Mouse (Mus musculus) cerebral cortex, adult 2 months (tissue): ENCODE results near the gene Tent5c.

Experiments used
- WGBS: fragments of 180-500 bp; shearing (Covaris S2); methylation state at CpG from one replicate; pipeline ENCODE4 v1.1.7; 2018; 5-methylcytosine and 5-hydroxymethylcytosine counted together

Gene Tent5c

DNA sequence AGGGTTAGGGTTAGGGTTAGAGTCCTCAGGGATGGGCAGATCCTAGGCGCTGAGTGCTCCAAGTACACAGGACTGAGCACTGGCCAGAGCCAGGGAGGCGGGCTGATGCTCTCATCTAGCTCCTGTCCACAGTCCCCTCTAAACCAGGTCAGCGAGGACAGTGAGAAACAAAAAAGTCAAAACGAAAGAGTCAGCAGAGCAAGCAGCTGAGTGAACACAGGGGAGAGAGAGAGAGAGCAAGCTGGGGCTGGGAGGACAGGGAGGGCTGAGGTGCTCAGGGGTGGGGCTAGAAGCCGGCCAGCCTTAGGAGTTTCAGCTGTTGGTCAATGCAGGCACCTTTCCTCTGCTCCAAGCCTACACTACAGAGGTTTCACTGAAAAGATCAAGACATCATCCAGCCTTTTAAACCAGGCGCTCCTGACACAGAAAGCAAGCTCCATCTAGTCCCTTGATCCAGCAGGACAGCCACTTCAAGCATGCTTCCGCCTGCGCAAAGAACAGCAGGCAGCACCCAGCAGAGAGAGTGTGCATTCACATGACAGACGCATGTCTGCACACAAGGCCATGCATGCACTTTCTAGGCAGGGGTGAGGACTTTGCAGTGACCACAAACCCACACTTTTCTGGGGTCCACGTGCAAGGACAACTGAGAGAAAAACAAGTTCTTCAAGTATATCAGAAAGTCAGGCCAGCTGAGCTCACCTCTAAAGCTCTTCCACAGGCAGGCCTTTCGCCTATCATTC is 3.6 kb downstream of the Tent5c start:
- WGBS = 78% methylated on average over 11 of the region's 11 CpGs

DNA sequence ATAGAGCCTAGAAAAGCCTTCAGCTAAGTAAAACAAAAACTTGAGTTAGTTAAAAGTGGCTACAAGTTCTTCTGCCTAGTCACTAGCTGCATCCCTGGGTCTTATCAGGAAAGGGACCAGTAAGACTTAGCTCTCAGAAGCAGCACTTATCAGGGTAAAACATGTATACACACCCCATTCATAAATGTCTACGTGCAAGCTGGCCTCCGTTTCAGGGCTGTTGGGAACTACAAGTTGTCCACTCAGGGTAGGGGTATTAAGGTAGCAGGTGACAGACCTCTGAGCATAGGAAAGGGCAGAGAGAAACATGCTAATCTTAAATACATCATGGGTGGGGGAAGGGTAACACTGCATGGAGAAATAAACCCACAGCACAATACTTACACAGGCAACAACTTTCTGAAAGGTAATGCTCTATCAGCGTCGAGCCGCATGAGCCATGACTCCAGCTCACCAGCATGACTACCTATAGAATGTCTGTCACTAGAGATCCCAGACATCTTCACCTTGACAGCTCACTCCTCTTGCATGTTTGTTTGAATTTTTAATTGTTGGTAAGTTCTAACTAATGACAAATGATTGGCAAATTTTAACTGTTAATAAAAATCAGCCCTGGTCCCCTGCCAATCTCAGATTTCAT is 6.0 kb downstream of the Tent5c start:
- 95% methylated on average over 5 of the region's 5 CpGs for WGBS

DNA sequence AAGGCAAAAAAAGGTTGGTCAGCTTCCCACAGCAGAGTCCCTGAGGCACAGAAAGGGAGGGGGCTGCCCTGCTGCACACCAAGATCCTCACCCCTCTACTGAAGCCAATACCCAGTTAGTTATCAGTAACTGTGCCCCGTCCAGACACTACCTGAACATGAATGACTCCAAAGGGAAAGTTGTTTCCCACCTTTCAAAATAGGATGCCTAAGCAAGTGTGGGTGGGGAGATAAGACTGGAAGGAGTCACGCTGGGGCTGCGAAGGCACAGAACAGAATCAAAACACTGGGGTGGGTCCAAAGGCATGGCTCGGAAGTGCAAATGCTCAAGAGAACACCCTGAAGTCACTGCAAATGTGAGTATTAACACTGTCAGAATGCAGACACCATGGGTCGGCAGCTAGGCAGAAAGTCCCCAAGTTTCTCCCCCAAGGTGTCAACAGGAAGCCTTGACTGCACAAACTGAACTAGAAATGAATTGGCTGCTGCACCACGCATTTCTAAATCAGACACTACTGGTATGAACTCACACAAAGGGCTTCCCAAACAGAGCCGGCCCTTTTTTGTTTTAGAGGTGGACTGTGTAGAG is 6.7 kb downstream of the Tent5c start:
- WGBS = 71% methylated on average over 7 of the region's 7 CpGs

DNA sequence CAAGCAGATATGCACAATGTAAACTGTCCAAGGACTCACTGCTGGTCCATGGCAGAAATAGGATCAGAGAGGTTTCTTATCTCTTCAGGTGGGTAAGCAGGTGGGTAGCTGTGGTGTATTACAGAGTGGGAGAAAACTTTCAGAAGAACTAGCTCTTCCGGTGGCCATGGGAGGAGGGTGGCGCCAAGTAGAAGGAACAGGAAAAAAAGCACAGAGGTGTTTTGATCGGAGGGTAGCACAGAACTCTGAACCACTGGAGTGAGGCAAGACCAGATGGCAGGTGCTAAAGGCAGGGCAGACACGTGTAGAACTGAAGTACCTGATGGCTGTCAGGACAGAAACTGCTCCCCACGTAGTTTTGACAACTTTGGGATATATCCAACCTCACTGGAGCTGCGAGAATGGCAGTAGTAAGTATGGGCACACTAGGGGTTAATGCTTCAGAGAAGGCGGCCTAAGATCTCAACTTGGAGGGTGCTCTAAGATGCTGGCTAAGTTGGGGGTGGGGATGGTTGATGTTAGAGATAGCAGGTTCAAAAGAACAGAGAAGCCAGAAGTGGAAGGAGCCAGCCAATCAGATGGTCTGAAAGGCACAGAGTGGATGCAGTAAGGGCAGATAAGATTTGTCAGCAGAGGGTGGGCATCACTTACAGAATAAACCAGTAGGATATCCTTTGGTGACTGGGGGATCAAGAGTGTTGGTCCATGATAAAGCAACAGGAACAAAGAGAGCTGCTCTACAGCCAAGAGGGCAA is 8.7 kb downstream of the Tent5c start:
- whole genome bisulfite sequencing = 83% methylated on average over 7 of the region's 7 CpGs

DNA sequence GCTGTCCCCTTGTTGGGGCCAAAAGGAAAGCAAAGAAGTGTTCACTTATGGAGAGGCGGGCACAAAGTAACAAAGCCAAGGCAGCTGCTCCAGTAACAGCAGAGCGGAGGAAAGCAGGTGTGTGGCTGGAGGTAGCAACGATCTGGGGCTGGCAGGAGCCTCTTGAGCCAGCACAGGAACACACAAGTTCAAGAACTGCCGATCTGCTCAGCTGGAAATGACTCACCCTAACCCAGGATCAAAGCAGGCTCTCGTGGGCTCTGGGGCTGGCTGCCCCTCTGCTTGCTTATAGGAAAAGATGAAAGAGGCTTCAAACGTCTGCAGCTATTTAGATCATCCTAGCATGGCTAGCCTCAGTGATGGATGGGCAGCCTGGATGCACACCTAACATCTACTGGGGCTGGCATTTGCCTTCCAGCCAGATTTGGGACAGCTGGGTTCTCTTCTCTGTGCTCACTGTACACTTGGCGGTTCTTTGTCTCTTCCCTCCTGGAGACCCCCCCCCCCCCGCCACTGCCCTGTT is 14.1 kb downstream of the Tent5c start:
- whole genome bisulfite sequencing = 64% methylated on average over 8 of the region's 8 CpGs

DNA sequence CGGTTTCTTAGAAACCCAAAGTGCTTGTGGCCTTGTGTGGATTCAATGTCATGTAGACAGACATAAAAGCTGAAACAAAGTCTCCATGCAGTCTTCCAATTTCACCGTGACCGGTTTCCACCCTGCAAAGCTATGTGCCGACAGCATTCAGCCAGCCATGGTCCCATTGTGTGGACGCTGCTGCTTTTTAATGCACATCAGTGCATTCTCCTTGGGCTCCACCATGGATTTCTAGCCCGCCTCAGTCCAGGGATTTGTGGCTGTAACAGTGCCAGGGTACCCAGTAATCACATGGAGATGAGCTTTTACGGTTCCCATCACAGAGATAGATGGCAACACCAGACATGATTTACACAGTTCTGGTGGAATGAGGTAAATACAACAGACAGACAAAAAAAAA is 14.6 kb downstream of the Tent5c start:
- WGBS = 77% methylated on average over 7 of the region's 7 CpGs

DNA sequence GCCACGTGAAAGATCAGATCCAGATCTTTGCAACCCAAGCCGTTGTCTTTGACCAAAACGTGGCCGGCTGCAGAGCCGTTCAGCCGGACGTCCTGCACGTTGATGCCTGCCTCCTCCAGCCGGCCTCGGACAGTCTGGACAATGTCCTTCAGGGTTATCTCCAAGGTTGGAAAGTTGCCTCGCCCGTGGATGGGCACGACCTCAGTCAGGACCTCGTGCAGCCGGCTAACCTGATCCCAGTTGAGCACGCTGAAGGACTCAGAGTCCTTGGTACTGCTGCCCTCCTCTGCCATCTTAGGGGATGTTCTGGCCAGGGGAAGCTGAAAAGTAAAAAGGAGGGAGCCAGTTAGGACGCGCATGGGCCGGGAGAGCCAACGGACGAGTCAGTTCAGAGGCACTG is 16.0 kb downstream of the Tent5c start:
- WGBS = 94% methylated on average over 21 of the region's 21 CpGs

DNA sequence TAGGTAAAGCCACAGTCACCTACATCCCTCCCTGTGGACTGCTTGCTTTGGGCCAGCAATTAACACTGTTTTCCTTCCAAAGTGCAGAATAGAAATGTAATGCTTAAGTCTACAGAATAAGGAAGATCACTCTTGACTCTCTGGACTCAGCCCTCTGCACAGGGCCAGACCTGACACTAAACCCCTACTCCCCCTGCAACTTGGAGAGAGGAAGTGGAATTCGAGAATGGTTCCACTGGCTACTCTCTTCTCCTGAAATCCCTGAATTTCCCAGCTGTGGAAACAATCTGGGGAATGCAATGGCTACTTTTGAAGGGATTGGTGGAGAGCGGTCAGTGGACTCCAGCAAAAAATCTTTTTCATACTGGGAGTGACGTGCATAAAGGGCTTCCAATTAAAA is 18.2 kb downstream of the Tent5c start:
- 83% methylated on average over 3 of the region's 3 CpGs for WGBS

DNA sequence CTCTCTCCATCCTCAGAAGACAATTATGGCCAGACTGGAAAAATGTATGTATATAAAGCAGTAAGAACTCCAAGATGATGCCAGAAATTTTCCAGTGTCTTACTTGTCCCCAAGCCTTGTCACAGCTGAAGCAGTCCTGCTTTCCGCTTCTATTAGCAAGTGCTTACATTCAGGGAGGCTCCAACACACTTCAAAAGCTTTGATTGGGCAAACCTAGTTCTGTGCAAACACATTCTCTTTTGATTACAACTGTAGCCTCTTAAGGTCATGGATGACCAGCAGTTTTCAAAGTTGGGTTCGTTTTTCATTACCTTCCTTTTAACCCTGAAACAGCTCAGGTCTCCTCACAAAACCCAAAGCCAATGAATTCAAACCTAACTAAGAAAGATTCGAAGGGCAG is 19.0 kb downstream of the Tent5c start:
- WGBS = 92% methylated on average over 3 of the region's 3 CpGs

DNA sequence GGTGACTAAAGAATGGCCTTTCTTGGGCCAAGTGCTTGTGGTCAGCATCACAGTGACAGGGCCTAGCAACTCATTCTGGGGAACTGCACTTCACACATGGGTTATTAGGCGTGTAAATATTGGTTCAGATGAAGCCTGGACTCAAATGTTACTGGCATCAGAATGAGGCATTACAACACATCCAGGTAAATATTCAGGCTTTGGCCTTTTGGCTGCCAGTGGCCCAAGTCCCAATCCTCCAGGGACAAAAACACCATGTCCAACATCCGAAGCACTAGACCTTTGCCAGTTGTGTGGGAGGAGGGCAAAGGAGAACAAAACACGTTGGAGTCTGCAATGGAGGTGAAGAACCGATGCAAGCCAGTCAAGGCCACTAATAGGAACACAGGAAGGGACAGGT is 22.6 kb downstream of the Tent5c start:
- WGBS = 87% methylated on average over 4 of the region's 4 CpGs

DNA sequence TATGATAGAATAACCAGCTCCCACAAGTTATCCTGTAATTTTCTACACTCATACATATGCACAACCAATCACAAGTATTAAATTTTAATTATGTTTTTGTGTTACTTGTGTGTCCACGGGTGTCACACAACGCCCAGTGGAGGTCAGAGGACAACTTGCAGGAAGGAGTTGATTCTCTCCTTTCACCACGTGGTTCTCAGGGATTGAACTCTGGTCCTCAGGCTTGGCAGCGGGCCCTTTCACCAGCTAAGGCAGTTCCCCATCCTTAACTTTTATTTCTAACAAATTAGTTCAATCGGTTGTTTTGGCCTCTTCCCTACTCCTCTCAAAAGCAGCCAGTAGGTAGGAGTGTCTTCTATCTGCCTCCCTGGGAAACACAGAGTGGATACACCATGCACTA is 24.5 kb downstream of the Tent5c start:
- 92% methylated on average over 5 of the region's 5 CpGs for WGBS

DNA sequence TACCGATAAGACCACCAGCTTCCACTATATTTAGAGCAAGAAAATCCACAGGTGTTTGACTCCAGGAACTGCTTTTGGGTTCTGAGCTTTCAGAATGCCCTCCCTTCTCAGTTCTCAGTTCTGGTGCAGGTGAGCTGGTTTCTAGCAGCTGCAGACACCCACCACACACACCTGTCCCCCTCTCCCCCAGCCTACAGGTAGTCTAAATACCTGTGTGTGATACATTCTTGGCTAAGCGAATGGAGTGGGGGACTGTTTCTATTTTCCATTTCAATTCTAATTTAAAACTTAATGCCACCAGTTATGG is 25.2 kb downstream of the Tent5c start:
- WGBS = 69% methylated on average over 2 of the region's 2 CpGs

DNA sequence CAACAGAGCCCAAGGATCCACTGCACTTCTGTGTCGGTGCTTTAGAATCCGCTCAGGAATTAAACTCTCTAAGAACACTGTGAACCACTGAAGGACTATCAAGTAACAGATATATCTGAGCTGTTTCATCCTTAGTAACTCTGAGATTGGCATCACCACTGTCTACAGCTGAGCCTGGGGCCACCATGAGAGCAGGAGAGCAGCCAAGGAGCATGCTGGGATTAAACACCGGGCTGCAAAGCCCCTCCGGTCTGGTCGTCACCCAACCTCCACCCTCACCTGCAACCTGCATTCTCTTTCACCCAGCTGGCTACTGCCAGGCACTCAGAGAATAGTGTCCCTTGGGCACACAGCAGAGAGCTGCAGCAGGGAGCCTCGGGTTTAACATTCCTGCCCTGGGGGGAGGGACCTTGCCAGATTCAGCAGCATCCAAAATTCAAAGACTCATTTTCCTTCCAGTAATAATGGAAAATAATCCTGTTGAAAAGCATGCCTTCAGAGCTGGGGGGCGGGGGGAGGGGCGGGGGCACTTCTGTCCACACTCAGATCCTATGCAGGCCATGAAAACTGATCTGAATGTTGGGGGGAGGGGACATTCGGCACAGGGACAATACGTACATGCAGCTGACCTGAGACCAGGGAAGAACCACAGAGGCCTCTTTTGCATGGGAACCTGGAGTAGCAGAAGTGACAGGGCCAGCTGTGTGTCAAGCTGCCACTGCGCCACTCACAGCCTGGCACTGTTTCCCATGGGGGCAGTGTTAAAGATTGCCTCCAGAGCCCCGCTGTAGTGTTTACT is 25.8 kb downstream of the Tent5c start:
- 50% methylated on average over 12 of the region's 12 CpGs for WGBS

DNA sequence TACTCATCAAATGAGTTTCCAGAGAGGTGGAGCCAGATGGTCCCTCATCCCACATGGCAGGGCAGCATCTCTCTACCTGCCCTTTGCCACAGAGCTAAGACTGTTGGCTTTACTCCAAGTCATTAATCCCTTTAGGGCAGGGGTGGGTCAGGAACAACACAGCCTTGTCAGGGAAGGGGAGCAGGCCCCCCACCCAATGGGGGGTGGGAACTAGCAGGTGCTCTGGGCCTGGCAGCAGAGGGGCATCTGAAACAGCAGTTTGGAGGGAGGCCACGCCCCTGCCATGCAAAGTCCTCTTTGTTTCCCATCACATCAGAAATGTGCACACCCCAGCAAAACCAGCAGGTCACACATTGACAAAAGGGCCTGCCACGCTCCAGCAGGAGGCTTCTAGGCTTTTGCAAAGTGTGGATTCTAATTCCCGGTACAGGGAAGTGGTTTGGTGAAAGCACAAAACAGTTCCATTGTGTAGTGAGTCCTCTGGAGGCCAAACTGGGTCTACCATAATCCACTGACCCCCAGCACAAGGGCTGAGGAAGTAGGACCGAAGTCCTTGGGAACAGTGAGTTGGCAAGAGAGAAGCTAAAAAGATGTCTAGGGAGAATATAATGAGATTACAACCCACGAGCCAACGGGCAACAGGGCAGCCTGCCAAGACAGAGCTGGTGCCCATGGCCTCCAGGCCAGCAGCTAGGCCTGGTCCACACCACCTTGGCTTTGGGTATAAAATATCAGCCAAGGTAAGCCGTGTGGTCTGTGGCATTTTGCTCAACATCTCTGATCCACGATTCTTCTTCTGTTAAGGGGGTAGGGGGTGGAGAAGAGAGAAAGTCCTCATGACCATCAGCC is 26.7 kb downstream of the Tent5c start:
- 59% methylated on average over 8 of the region's 8 CpGs for WGBS

DNA sequence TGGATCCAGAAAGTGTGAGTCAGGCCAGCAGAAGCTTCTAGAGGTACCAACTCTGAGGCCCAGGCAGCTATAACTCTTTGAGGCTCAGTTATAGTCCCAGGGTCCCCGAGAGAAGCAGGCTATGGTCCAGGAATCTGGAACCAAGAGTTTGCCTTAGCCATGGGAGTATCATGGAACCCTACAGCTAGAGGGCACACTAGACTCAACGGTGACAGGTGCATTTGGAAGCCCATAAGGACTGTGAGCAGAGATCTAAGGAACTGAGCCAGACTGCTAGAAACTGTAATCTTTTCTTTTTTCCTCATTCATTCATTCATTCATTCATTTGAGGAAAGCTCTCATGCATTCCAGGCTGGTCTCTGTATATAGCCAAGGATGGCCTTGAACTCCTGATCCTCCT is 28.6 kb downstream of the Tent5c start:
- WGBS = 88% methylated on average over 2 of the region's 2 CpGs

DNA sequence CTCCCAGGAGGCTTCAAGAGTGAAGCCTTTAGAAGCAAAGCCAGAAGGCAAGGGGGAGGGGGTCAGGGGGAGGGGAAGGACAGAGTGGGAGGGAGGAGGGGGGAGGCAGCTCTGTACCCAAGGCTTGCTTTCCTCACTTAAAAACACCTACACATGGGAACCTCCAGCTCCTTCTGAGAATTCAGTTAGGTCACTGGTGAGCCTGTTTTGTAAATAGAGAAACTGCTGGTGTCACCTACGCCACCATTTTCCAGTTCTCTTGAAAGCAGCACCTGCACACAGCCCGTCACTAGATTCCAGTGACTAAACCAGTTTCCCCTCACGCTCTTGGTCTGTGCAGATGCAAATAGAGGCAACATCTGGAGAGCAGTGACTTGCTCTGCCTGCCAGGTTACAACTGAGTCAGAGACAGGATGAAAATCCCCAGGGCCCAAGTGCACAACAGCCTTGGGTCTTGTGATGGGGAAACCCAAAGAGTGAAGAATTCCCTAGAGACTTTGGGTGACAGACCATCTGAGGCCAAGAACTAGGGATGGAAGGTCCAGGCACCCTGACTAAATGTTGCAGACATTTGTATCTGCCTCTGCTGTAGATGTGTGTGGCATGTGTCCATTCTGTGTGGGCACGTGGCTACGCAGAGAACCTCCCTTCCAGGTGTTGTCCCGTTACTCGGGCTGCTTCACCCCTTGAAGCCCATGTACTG is 45.2 kb downstream of the Tent5c start:
- 88% methylated on average over 7 of the region's 7 CpGs for WGBS

DNA sequence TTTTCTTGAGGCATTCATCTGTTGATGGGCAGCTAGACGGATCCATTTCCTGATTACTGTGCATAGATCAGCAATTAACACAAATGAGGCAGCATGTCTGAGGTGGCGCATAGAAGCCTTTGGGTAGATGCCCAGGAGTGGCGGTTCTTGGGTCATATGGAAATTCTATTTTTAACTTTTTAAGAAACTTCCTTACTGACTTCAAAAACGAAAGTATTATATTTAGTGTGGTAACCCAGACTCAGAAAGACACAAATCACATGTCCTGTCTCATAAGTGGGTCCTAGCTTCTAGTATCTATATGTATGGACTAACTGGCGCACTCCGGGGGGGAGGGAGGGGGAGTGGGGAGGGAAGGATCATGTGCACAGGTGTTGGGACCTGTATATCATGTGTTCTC is 46.6 kb downstream of the Tent5c start:
- WGBS = 65% methylated on average over 6 of the region's 6 CpGs

DNA sequence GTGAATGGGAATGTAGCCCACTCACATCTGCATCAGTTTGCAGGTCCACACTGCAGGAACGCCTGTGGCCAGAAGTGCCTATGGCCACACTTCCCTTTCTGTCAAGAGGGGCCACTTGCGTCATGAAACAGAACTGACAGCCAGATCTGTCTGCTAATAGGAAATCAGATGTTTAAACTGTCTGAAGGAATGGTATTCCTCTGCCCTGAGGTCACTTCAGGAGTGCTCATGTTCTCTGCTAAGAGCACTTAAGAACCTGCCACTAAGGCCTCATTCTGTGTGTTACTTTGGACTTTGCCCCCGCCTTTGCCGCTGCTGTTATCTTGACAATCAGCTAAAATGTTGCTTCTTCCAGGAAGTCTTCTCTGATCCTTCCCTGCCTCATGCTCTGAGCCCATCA is 48.4 kb downstream of the Tent5c start:
- WGBS = 87% methylated on average over 4 of the region's 4 CpGs

DNA sequence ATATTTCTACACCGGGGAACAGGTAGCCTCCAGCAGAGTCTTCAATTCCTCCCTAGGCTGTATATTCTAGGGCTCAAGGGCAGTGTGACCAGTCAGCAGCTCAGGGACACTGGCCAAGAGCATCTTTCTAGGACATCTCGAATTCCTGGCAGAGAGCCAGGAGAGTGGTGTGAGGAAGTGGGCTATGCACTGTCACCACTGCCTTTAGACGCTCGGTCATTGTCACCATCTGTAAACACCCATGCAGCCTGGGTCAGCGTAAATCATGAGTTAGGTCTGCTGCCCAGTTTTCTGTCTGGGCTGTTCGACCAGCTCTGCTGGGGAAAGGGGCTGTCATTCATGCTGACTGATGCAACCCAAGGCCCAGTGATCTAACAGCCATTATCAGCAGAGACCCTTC is 49.1 kb downstream of the Tent5c start:
- 46% methylated on average over 6 of the region's 6 CpGs for WGBS

DNA sequence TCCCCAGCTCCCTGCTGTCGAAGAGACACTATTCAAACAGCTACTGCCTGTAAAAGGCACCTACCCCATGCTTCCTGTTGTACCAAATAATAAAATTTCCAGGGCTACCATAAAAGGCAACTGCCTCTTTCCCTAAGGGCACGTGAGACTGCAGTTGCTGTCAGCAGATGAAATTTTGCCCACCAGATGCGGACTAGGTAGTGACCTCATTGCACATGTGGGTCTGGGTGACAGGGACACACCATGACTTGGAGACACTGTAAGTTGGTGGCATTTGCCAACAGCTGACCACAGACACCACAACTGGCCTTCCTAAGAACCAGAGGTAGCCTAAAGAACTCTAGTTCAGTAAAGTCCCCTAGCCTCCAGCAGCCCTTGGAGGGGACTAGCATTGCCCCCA is 50.0 kb downstream of the Tent5c start:
- WGBS = 88% methylated on average over 3 of the region's 3 CpGs
